Mouse (Mus musculus): Measurements from ENCODE around the gene Cd40lg.

Gene Cd40lg

GRCm38 (mm10) chrX:57211876-57212275, at the start of gene Cd40lg:
Cd40lg (plus strand) TSS chrX:57212143.
- DNase-seq: no peak

- no peak for DNase-seq
Observed at GRCm38 (mm10) chrX:57166549-57166948, 45.4 kb upstream of the Cd40lg start.

GRCm38 (mm10) chrX:57171269-57171668, 40.7 kb upstream of the Cd40lg start:
- DNase-seq: no peak

- no peak for DNase-seq
Observed at GRCm38 (mm10) chrX:57177225-57177779, 34.6 kb upstream of the Cd40lg start.

GRCm38 (mm10) chrX:57182470-57182869, 29.5 kb upstream of the Cd40lg start:
- no peak for DNase-seq

GRCm38 (mm10) chrX:57183359-57183758, 28.6 kb upstream of the Cd40lg start:
- no peak for DNase-seq

GRCm38 (mm10) chrX:57187301-57187700, 24.6 kb upstream of the Cd40lg start:
- no peak for DNase-seq

- no peak for DNase-seq
Observed at GRCm38 (mm10) chrX:57189335-57189734, 22.6 kb upstream of the Cd40lg start.

- DNase-seq: no peak
Observed at GRCm38 (mm10) chrX:57196319-57196718, 15.6 kb upstream of the Cd40lg start.

GRCm38 (mm10) chrX:57198036-57198435, 13.9 kb upstream of the Cd40lg start:
- no peak for DNase-seq

- no peak for DNase-seq
Observed at GRCm38 (mm10) chrX:57200397-57200796, 11.5 kb upstream of the Cd40lg start.

- DNase-seq: no peak
Observed at GRCm38 (mm10) chrX:57210591-57210990, 1.4 kb upstream of the Cd40lg start.

- no peak for DNase-seq
Observed at GRCm38 (mm10) chrX:57212862-57213261, 919 bp downstream of the Cd40lg start.

GRCm38 (mm10) chrX:57215495-57215894, 3.6 kb downstream of the Cd40lg start:
- DNase-seq: no peak

GRCm38 (mm10) chrX:57216271-57216670, 4.3 kb downstream of the Cd40lg start:
- DNase-seq: no peak

GRCm38 (mm10) chrX:57219563-57219962, 7.6 kb downstream of the Cd40lg start:
- no peak for DNase-seq

- DNase-seq: no peak
Observed at GRCm38 (mm10) chrX:57221881-57222280, 9.9 kb downstream of the Cd40lg start.

GRCm38 (mm10) chrX:57223301-57223700, 11.4 kb downstream of the Cd40lg start:
- DNase-seq: no peak

GRCm38 (mm10) chrX:57228178-57228577, 16.2 kb downstream of the Cd40lg start:
- no peak for DNase-seq

- DNase-seq: no peak
Observed at GRCm38 (mm10) chrX:57233596-57233995, 21.7 kb downstream of the Cd40lg start.

- no peak for DNase-seq
Observed at GRCm38 (mm10) chrX:57235982-57236381, 24.0 kb downstream of the Cd40lg start.

- no peak for DNase-seq
Observed at GRCm38 (mm10) chrX:57238572-57238971, 26.6 kb downstream of the Cd40lg start.

GRCm38 (mm10) chrX:57253329-57254055, 41.5 kb downstream of the Cd40lg start:
- DNase-seq: peak in 1 of 2 experiments; percentile 23

GRCm38 (mm10) chrX:57260744-57261143, 48.8 kb downstream of the Cd40lg start:
- DNase-seq: no peak

GRCm38 (mm10) chrX:57263515-57263914, 51.6 kb downstream of the Cd40lg start:
- DNase-seq: no peak

Measured in lung, postnatal 4 days (tissue).